Mouse (Mus musculus) hindbrain, postnatal 0 days (tissue): ENCODE data around the gene Plcb2. TPM values are rescaled to one million over a fixed set of nuclear protein-coding genes. Genes with fewer than 3 reads are reported as not detected.

Experiments used
- ATAC-seq: fragments of 200-750 bp; cut with Nextera tagmentation; 2 replicates; pipeline ENCODE4 v1.8.0; 2017; ENCODE audit warnings: mild to moderate bottlenecking, moderate TSS enrichment, moderate library complexity
- DNase-seq: peaks from one replicate; pipeline ENCODE4 v3.0.0-alpha.2; 2015; ENCODE audit warnings: low spot score
- H3K27ac ChIP-seq: fragments of 300-500 bp; sonication (generic); 2 replicates; pipeline ENCODE4 v1.5.1; 2014; ENCODE audit warnings: mild to moderate bottlenecking
- H3K27me3 ChIP-seq: fragments of 300-500 bp; sonication (generic); 2 replicates; pipeline ENCODE4 v1.6.1; 2014; ENCODE audit warnings: low read length, mixed read lengths; ENCODE audit not compliant: insufficient read depth
- H3K36me3 ChIP-seq: fragments of 300-500 bp; sonication (generic); 2 replicates; pipeline ENCODE4 v1.6.1; 2014; ENCODE audit warnings: low read length, mixed read lengths; ENCODE audit not compliant: insufficient read depth
- H3K4me1 ChIP-seq: fragments of 300-500 bp; sonication (generic); 2 replicates; pipeline ENCODE4 v1.6.1; 2014; ENCODE audit warnings: antibody characterized with exemption, low read length, mixed read lengths; ENCODE audit not compliant: insufficient read depth
- H3K4me2 ChIP-seq: fragments of 300-500 bp; sonication (generic); 2 replicates; pipeline ENCODE4 v1.6.1; 2014; ENCODE audit warnings: low read depth, mild to moderate bottlenecking, low read length, moderate library complexity, mixed read lengths
- H3K4me3 ChIP-seq: fragments of 300-500 bp; sonication (generic); 2 replicates; pipeline ENCODE4 v1.5.1; 2014; ENCODE audit warnings: low read length
- H3K9ac ChIP-seq: fragments of 300-500 bp; sonication (generic); replicated peaks from 2 replicates; pipeline ENCODE4 v1.6.1; 2014; ENCODE audit warnings: mild to moderate bottlenecking, low read length, moderate library complexity, mixed read lengths
- H3K9me3 ChIP-seq: fragments of 300-500 bp; sonication (generic); 2 replicates; pipeline ENCODE4 v1.6.1; 2016; ENCODE audit warnings: low read length, mixed read lengths
- CTCF ChIP-seq: IDR thresholded peaks from 2 replicates; pipeline ENCODE4 v1.5.1; 2016; ENCODE audit warnings: antibody characterized with exemption, control low read depth, low read depth
- WGBS: fragments of 180-500 bp; shearing (Covaris S2); extraction: QIAGEN DNeasy Blood & Tissue Kit; methylation state at CpG from one replicate; pipeline ENCODE4 v1.1.7; 2014; 5-methylcytosine and 5-hydroxymethylcytosine counted together
- polyA plus RNA-seq: library from polyadenylated mRNA; unstranded; fragments of >200 nt; fragmentation: Nextera tagmentation; extraction: Ambion mirVana; gene quantifications from 2 replicates; pipeline ENCODE4 v1.2.1, GENCODE M21; 2015
- total RNA-seq: library from RNA; depleted of rRNA; stranded (reverse); fragments of >200 nt; gene quantifications from 2 replicates; pipeline ENCODE4 v1.2.3, GENCODE M21; 2014; rRNA removed

The Plcb2 gene
- total RNA-seq: 1.7 and 4.5 TPM in 2 replicates
- polyA plus RNA-seq: 0.61 and 0.69 TPM in 2 replicates

DNA sequence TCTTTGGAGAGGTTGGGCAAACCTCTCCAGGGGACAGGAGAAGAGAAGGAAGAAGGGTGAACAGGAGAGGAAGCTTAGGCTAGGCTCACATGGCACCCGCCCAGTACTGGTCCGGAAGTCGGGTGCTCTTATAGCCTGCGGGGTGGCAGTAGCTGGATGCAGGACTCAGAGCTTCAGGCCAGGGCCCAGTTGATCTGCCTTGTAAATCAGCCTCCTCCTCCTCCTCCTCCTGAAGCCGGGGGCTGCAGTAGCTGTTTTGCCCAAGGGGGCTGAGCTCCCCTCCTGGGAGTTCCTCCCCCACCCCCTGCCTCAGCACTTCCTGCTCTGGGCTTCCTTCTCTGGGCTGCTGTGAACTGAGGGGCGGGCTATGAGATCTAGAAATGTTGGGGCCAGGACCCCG lies at the start of gene Plcb2:
Gene Plcb2 (minus strand): TSS at position 102 of the 400 bp plus-strand sequence.
- ATAC-seq: no peak
- Histone ChIP-seq H3K36me3 (no peaks in the 10 kb centered on the region), H3K4me1 (no peaks in the 10 kb centered on the region), H3K27ac (no peak within 1 kb of the TSS), H3K9me3 (no peaks in the 10 kb centered on the region), H3K4me2 (no peak within 1 kb of the TSS), H3K9ac (no peak within 1 kb of the TSS), H3K4me3 (no peak within 1 kb of the TSS), H3K27me3 (no peaks in the 10 kb centered on the region)
- no peak for DNase-seq
- no peak for TF ChIP-seq CTCF
- 33% methylated on average over 6 of the region's 7 CpGs for WGBS

- H3K27ac ChIP-seq: peak overlapping the region; percentile 62
- TF ChIP-seq CTCF: no peak
These were observed 48.1 kb upstream of the Plcb2 start for GRCm38 (mm10) chr2:118776295-118776694.

GRCm38 (mm10) chr2:118775846-118776245 lies 47.6 kb upstream of the Plcb2 start:
- DNase-seq: peak; percentile 57
- H3K36me3 ChIP-seq: no peaks in the 10 kb centered on the region
- no peaks in the 10 kb centered on the region for H3K27me3 ChIP-seq
- TF ChIP-seq CTCF: no peak
- H3K9ac ChIP-seq: no peak overlapping the region
- no peak overlapping the region for H3K4me2 ChIP-seq
- peak; percentile 22 for ATAC-seq
- 0 out of 2 replicates have a peak, but pooled peaks cover 6% of the 10 kb centered on the region for H3K4me1 ChIP-seq
- no peaks in the 10 kb centered on the region for H3K9me3 ChIP-seq
- peak overlapping the region; percentile 62 for H3K27ac ChIP-seq
- WGBS: 47% methylated on average over 3 of the region's 4 CpGs
- no peak overlapping the region for H3K4me3 ChIP-seq

More at GRCm38 (mm10) chr2:118776295-118776694, 48.1 kb upstream of the Plcb2 start:
- DNase-seq (no peak), ATAC-seq (no peak)
- Histone ChIP-seq H3K9me3 (no peaks in the 10 kb centered on the region), H3K4me1 (0 out of 2 replicates have a peak, but pooled peaks cover 9% of the 10 kb centered on the region), H3K9ac (no peak overlapping the region), H3K4me2 (no peak overlapping the region), H3K27me3 (no peaks in the 10 kb centered on the region), H3K4me3 (no peak overlapping the region), H3K36me3 (no peaks in the 10 kb centered on the region)
- WGBS: 66% methylated on average over 2 of the region's 2 CpGs

DNA sequence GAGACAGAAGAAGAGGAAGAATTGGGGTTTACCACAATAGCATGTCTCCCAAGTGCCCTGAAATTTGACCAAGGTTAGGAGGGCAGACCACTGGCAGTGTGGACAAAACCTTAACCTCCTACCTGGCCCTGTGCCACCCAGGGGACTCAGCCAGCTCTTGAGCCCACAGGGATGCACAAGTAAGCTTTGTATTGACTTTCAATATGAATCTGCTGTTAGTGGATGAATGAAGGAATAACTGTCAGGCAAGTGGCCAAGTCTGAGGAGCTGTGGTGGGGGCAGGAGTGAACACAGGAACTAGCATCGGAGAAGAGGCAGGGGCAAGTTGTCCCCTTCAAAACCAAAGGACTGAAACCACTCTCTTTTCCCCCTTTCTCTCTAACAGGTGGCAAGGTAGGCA lies 47.2 kb upstream of the Plcb2 start:
- H3K27ac ChIP-seq: peak overlapping the region; percentile 62; the same call in 1 of the 2 replicates
- peak; percentile 49 for DNase-seq
- 0% methylated on average over 1 of the region's 1 CpGs for WGBS
- H3K4me1 ChIP-seq: 0 out of 2 replicates have a peak, but pooled peaks cover 6% of the 10 kb centered on the region
- no peaks in the 10 kb centered on the region for H3K36me3 ChIP-seq
- H3K9me3 ChIP-seq: no peaks in the 10 kb centered on the region
- H3K9ac ChIP-seq: no peak overlapping the region
- no peak overlapping the region for H3K4me2 ChIP-seq
- no peak for ATAC-seq
- no peaks in the 10 kb centered on the region for H3K27me3 ChIP-seq
- no peak overlapping the region for H3K4me3 ChIP-seq
- no peak for TF ChIP-seq CTCF

DNA sequence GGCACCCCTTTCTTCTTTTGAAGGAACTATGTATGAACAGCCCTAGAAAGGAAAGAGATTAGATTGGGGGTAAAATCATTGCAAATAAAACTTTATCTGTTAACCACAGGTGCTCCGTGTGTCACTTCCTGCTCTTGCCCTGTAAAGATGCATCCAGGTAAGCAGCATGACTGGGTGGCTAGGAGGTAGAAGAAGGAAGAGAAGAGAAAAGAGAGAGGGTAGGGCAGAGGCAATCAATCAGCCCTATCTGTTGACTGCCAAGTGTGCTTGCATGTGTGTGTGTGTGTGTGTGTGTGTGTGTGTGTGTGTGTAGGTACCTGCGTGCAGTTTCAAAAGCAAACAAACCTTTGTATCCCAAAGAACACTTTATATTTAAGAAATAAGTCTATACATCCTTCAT lies 46.3 kb upstream of the Plcb2 start:
- H3K9ac ChIP-seq: no peak overlapping the region
- 89% methylated on average over 2 of the region's 2 CpGs for WGBS

GRCm38 (mm10) chr2:118772158-118772874 lies 44.1 kb upstream of the Plcb2 start, which contains the start of gene Phgr1:
Phgr1 (plus strand) TSS chr2:118772769.
- no peak within 1 kb of the TSS for H3K4me2 ChIP-seq
- no peak within 1 kb of the TSS for H3K27ac ChIP-seq
- H3K27me3 ChIP-seq: no peaks in the 10 kb centered on the region
- ATAC-seq (no peak), DNase-seq (no peak)
- 85% methylated on average over 6 of the region's 6 CpGs for WGBS
- H3K4me3 ChIP-seq: no peak within 1 kb of the TSS
- H3K36me3 ChIP-seq: no peaks in the 10 kb centered on the region
- no peak within 1 kb of the TSS for H3K9ac ChIP-seq
- 0 out of 2 replicates have a peak, but pooled peaks cover 6% of the 10 kb centered on the region for H3K4me1 ChIP-seq
- no peaks in the 10 kb centered on the region for H3K9me3 ChIP-seq
- TF ChIP-seq CTCF: no peak

More for the DNA sequence above, 46.3 kb upstream of the Plcb2 start:
- no peaks in the 10 kb centered on the region for H3K36me3 ChIP-seq
- DNase-seq (no peak), ATAC-seq (no peak)
- no peak for TF ChIP-seq CTCF
- H3K9me3 ChIP-seq: no peaks in the 10 kb centered on the region
- no peak overlapping the region for H3K27ac ChIP-seq
- H3K4me2 ChIP-seq: no peak overlapping the region
- no peak overlapping the region for H3K4me3 ChIP-seq
- H3K4me1 ChIP-seq: 0 out of 2 replicates have a peak, but pooled peaks cover 6% of the 10 kb centered on the region
- H3K27me3 ChIP-seq: no peaks in the 10 kb centered on the region
